Mouse (Mus musculus): ENCODE results near the gene Pdzd2. TPM values are rescaled to one million over a fixed set of nuclear protein-coding genes. Genes with fewer than 3 reads are reported as not detected.
A peak's percentile ranks its signal among the peaks of the same experiment; 100 is the strongest.

The Pdzd2 gene
- polyA plus RNA-seq, 1 experiment from 2014 or later = 14.5 TPM

DNA sequence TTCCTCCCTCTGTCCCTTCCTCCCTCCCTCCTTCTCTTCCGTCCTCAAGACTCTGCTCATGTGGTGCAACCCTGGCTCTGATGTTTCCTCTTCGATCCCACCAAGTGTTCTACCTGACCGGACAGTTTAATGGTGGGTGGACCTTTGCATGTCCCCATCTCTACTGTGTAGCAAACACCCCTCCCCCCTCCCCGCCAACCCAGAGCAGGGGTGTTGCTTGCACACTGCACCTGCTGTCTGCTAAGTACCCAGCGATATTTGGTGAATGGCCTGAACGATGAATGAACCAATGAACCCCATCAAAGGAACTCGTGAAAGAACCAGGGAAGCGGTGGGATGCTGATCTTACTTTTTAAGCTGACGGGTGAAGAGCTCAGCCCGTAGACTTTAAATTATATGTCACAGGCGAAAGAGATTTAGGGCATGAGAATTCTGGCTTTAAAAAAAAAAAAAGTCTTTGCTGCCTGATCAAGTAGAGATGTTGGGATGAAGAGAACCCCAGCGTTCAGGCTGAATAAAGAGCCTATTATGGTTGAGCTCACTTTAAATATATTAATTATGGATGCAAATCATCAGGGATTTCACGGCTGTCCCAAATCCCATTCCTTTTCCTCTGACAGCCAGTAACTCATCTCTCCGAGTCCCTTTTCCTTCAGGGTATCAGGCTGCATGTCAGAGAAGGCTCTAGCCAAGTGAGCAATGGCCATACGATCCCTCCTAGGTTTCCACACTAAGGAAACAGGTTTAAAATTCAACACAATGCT lies 350.8 kb downstream of the Pdzd2 start:
- Histone ChIP-seq H3K4me2 (no peak overlapping the region), H3K9ac (no peak overlapping the region), H3K9me3 (no peaks in the 10 kb centered on the region), H3K27ac (replicated peaks) (no peak overlapping the region), H3K36me3 (peaks cover 17% of the 10 kb centered on the region), H3K4me3 (no peak overlapping the region), H3K4me1 (no peaks in the 10 kb centered on the region), H3K27me3 (replicated peaks) (no peaks in the 10 kb centered on the region)
- no peak for ATAC-seq (ENCODE audit: extremely low read depth, insufficient number of reproducible peaks, low FRiP score, low TSS enrichment)
- WGBS = 83% methylated on average over 15 of the region's 15 CpGs

DNA sequence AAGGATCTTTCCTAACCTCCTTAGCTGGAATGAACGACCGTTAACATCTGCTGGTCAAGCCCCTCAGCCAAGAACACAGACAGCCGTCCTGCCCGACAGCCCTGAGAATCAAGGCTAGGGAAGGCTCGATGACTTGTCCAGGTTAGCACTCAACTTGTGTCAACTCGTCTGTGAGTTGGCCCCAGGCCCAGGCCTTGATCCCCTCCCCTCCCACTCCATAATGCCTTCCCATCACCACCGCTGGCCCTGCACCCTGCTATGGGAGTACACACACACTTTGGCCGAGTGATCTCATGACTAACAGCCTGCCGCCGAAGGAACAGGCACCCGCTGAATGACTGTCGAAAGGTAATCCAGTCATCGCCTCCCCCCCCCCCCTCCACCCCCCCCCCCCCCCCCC lies 355.0 kb downstream of the Pdzd2 start:
- peaks cover 20% of the 10 kb centered on the region for H3K36me3 ChIP-seq
- H3K27me3 ChIP-seq (replicated peaks) = no peaks in the 10 kb centered on the region
- H3K9me3 ChIP-seq = no peaks in the 10 kb centered on the region
- H3K4me3 ChIP-seq = no peak overlapping the region
- H3K4me1 ChIP-seq = no peaks in the 10 kb centered on the region
- WGBS = 52% methylated on average over 13 of the region's 13 CpGs
- H3K9ac ChIP-seq = no peak overlapping the region
- H3K27ac ChIP-seq (replicated peaks) = no peak overlapping the region
- no peak for ATAC-seq (ENCODE audit: extremely low read depth, insufficient number of reproducible peaks, low FRiP score, low TSS enrichment)
- no peak overlapping the region for H3K4me2 ChIP-seq

DNA sequence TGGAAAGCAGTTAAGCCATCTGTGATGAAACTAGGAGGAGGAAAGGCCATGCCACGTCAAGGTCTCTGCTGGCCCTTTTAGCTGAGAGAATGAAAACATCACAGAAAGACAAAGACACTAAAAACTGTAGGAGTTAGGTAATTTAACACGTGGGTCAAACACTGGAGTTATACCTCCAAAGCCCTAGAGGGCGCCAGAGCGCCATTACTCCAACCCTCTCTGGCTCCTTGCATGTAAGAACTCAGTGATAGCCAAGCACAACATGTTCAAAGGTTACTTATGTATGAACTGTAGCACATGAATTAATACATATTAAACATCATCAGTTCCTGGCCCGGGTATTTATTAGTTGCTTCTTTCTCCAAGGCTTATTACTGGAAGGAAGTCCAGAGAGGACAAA lies 359.2 kb downstream of the Pdzd2 start:
- Histone ChIP-seq H3K27me3 (replicated peaks) (no peaks in the 10 kb centered on the region), H3K4me2 (no peak overlapping the region), H3K9ac (no peak overlapping the region), H3K4me3 (no peak overlapping the region), H3K27ac (replicated peaks) (no peak overlapping the region), H3K36me3 (peaks cover 6% of the 10 kb centered on the region; the same call in 1 of the 2 replicates), H3K9me3 (no peaks in the 10 kb centered on the region), H3K4me1 (peaks cover 9% of the 10 kb centered on the region)
- no peak for ATAC-seq (ENCODE audit: extremely low read depth, insufficient number of reproducible peaks, low FRiP score, low TSS enrichment)
- WGBS = 42% methylated on average over 5 of the region's 5 CpGs

DNA sequence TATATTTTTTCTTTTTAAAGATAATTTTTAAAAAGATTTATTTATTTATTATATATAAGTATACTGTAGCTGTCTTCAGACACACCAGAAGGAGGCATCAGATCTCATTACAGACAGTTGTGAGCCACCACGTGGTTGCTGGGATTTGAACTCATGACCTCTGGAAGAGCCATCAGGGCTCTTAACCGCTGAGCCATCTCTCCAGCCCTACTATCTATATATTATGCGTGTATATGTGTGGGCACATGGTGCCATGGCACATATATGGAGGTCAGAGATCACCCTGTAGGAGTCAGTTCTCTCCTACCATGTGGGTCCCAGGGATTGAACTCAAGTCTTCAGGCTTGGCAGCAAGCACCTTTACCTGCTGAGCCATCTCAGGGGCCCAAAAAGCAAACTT lies 359.7 kb downstream of the Pdzd2 start:
- no peaks in the 10 kb centered on the region for H3K27me3 ChIP-seq (replicated peaks)
- 0 out of 2 replicates have a peak, but pooled peaks cover 5% of the 10 kb centered on the region for H3K36me3 ChIP-seq
- H3K4me2 ChIP-seq = no peak overlapping the region
- H3K9me3 ChIP-seq = no peaks in the 10 kb centered on the region
- H3K4me1 ChIP-seq = peaks cover 14% of the 10 kb centered on the region
- H3K9ac ChIP-seq = no peak overlapping the region
- ATAC-seq (ENCODE audit: extremely low read depth, insufficient number of reproducible peaks, low FRiP score, low TSS enrichment) = no peak
- WGBS = 81% methylated on average over 3 of the region's 3 CpGs
- no peak overlapping the region for H3K27ac ChIP-seq (replicated peaks)
- H3K4me3 ChIP-seq = no peak overlapping the region

DNA sequence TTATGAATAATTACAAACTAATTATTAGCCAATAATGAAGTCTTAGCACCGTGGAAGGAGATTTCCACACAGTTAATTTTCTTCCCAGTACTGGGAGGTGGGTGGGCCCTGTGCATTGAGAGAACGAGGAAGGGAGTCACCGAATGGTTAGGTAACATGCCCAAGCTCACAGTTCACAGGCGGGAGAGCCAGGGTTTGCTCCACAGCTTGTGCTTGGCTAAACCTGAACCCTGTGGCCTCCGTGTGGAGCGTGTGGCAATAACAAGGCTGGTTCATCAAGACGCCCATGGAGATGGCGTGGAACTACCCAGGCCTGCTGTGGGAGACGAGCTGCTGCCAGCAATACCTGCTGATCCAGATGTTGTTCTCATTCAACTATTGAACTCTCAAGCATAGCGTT lies 361.9 kb downstream of the Pdzd2 start:
- ATAC-seq (ENCODE audit: extremely low read depth, insufficient number of reproducible peaks, low FRiP score, low TSS enrichment) = no peak
- no peaks in the 10 kb centered on the region for H3K9me3 ChIP-seq
- 87% methylated on average over 10 of the region's 10 CpGs for WGBS
- no peak overlapping the region for H3K4me2 ChIP-seq
- H3K4me3 ChIP-seq = no peak overlapping the region
- H3K27me3 ChIP-seq (replicated peaks) = peaks cover 4% of the 10 kb centered on the region; the same call in 1 of the 2 replicates
- H3K4me1 ChIP-seq = peaks cover 18% of the 10 kb centered on the region
- no peak overlapping the region for H3K27ac ChIP-seq (replicated peaks)
- H3K36me3 ChIP-seq = peaks cover 26% of the 10 kb centered on the region
- no peak overlapping the region for H3K9ac ChIP-seq

DNA sequence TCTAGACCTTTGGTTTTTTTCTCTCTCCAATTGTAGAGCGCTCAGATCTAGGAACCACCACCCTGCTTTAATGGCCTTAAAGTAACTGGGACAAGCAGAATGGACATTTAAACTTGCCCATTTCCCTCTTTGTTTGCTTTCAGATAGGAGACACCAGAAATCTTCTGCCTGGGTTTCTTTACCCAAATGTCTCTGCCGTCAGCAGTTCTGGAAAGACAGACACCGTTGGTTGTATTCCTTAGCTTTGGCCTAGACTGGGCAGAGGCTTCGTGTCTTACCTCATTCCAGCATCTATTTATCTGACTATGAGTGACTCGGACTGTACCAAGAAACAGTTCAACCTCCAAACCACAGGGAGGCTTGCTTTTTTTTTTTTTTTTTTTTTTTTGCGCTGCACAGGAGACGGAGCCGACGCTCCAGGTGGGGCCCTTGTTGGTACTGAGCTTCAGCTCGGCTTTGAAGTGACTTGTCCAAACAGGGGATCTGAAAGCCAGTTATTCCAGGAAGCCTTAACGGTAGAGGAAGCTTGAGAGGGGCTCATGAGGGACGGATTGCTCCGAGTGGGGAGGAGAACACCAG lies 363.1 kb downstream of the Pdzd2 start:
- Histone ChIP-seq H3K36me3 (peaks cover 35% of the 10 kb centered on the region), H3K27me3 (replicated peaks) (peaks cover 4% of the 10 kb centered on the region; the same call in 1 of the 2 replicates), H3K27ac (replicated peaks) (no peak overlapping the region), H3K9me3 (no peaks in the 10 kb centered on the region), H3K4me1 (peaks cover 18% of the 10 kb centered on the region), H3K9ac (peak overlapping the region; percentile 56; the same call in 1 of the 2 replicates), H3K4me3 (no peak overlapping the region), H3K4me2 (peak overlapping the region; percentile 70)
- no peak for ATAC-seq (ENCODE audit: extremely low read depth, insufficient number of reproducible peaks, low FRiP score, low TSS enrichment)
- WGBS = 51% methylated on average over 13 of the region's 13 CpGs

DNA sequence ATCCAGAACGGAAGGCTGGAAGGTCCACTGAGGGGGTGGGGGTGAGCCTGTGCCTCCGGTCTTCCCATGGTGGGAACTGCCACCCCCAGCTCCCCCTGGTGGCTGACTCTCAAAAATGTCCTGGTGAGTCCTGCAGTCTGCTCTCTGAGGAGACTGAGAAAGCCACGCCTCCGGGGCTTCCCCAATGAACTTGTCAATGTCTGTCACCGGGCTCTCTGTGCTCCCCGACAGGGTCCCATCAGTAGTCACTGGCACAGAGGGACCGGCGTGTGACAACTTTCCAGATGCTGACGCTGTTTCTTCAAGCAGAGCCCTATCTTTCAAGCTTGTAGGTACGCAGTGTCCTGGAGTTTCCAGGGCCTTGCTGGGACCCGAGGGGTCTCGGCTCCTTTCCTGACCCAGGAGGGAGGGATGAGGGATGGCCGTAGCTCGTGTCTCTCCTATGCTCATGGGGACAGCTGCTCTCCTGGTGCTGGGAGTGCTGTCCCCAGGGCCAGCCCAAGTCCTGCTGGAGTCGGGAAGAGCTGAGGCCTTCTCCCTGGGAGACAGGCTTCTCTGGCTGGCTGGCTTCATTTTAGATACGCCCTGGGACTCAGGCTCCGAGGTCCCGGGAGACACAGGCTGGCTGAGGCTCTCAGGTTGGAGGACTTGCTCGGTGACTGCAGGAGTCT lies 363.9 kb downstream of the Pdzd2 start:
- WGBS = 3% methylated on average over 19 of the region's 19 CpGs
- Histone ChIP-seq H3K9me3 (no peaks in the 10 kb centered on the region), H3K4me3 (peak overlapping the region; percentile 37), H3K27me3 (replicated peaks) (peaks cover 4% of the 10 kb centered on the region; the same call in 1 of the 2 replicates), H3K36me3 (peaks cover 34% of the 10 kb centered on the region), H3K9ac (peak overlapping the region; percentile 69), H3K4me2 (peak overlapping the region; percentile 70), H3K4me1 (peaks cover 21% of the 10 kb centered on the region), H3K27ac (replicated peaks) (peak overlapping the region; percentile 26; the same call in 1 of the 2 replicates)
- ATAC-seq (ENCODE audit: extremely low read depth, insufficient number of reproducible peaks, low FRiP score, low TSS enrichment) = peak; percentile 65

DNA sequence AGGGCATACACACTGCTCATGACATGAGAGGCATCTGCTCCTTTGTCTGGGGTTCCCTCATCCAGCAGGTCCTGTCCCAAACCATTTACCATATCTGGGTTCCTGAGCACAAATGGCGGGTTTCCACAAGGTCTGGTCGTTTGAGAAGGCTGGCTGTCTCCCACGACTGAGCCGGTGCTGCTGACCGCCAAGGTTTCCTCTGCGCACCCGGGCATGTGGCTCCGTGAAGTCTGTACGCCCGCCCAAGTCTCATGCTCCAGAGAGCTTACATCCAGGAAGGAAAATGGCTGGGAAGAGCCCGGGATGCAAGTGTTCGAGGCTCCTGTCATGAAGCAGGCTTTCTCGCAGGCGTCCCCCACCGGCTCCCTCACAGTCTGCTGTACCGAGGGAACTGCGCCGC lies 364.8 kb downstream of the Pdzd2 start:
- Histone ChIP-seq H3K27ac (replicated peaks) (peak overlapping the region; percentile 59; the same call in 1 of the 2 replicates), H3K27me3 (replicated peaks) (peaks cover 4% of the 10 kb centered on the region; the same call in 1 of the 2 replicates), H3K4me3 (peak overlapping the region; percentile 37), H3K36me3 (peaks cover 30% of the 10 kb centered on the region), H3K4me1 (peaks cover 21% of the 10 kb centered on the region), H3K4me2 (peak overlapping the region; percentile 70), H3K9me3 (no peaks in the 10 kb centered on the region), H3K9ac (peak overlapping the region; percentile 69)
- ATAC-seq (ENCODE audit: extremely low read depth, insufficient number of reproducible peaks, low FRiP score, low TSS enrichment) = no peak
- 50% methylated on average over 18 of the region's 18 CpGs for WGBS

DNA sequence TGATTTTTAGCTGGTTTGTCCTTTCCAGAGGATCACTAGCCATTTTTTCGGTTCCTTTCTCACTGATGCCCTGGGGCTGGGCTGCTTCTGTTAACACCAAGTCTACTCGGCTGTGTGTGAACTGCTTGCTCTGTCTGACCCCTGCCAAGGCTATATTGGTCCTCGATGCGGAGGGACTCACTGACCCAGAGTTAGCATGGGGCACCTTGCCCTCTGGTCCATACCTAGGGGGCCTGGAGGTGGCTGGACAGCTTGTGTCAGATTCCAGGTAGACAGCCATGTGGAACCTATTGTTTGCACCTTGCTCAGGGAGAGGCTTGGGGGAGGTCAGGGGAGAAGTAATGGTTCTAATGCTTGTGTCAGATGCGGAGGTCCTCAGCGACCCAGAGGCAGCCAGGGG lies 365.8 kb downstream of the Pdzd2 start:
- H3K27ac ChIP-seq (replicated peaks) = no peak overlapping the region
- H3K4me2 ChIP-seq = no peak overlapping the region
- peaks cover 30% of the 10 kb centered on the region for H3K36me3 ChIP-seq
- no peak for ATAC-seq (ENCODE audit: extremely low read depth, insufficient number of reproducible peaks, low FRiP score, low TSS enrichment)
- no peak overlapping the region for H3K9ac ChIP-seq
- no peak overlapping the region for H3K4me3 ChIP-seq
- H3K4me1 ChIP-seq = peaks cover 21% of the 10 kb centered on the region
- no peaks in the 10 kb centered on the region for H3K9me3 ChIP-seq
- peaks cover 4% of the 10 kb centered on the region; the same call in 1 of the 2 replicates for H3K27me3 ChIP-seq (replicated peaks)
- 73% methylated on average over 6 of the region's 6 CpGs for WGBS

DNA sequence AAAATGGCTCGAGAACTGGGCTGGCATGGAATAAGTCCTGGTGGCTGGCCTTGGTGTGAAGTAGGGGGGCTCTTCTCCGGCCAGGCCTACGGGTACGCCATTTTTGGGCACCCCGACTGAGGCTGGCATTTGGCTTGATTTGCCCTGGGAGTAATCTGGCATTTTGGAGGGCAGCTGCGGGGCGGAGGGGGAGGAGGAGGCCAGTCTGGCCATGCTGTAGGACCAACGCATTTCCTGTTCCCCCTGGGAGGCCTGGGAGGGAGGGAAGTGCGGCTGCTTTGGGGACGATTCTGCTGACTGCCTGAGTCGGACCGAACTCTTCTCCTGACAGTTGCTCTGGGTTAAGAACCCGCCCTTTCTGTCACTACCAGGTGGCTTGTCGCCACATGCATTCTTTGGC lies 366.2 kb downstream of the Pdzd2 start:
- no peaks in the 10 kb centered on the region for H3K9me3 ChIP-seq
- H3K27ac ChIP-seq (replicated peaks) = no peak overlapping the region
- H3K4me1 ChIP-seq = peaks cover 23% of the 10 kb centered on the region
- no peak overlapping the region for H3K9ac ChIP-seq
- H3K4me2 ChIP-seq = no peak overlapping the region
- peaks cover 30% of the 10 kb centered on the region for H3K36me3 ChIP-seq
- ATAC-seq (ENCODE audit: extremely low read depth, insufficient number of reproducible peaks, low FRiP score, low TSS enrichment) = no peak
- WGBS = 75% methylated on average over 14 of the region's 14 CpGs
- H3K4me3 ChIP-seq = no peak overlapping the region
- peaks cover 4% of the 10 kb centered on the region; the same call in 1 of the 2 replicates for H3K27me3 ChIP-seq (replicated peaks)

DNA sequence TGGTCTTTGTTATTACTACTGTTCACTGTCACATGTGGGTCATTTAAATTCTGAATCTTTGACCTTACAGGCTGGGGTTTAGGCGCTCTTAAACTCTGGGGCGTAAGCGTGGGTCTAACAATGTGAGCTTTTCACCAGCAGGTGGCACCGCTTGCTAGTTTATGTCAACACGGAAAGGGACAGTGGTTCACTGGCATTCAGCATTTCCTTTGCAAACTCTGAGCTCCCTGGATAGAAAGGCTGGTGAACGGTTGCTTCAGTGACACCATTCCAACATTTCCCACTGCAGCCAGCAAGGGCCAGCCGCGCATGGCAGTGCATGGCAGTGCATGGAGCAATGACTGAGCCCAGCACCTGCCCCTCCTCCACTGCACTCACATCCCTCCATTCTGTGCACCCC lies 368.5 kb downstream of the Pdzd2 start:
- Histone ChIP-seq H3K27ac (replicated peaks) (no peak overlapping the region), H3K4me3 (no peak overlapping the region), H3K36me3 (peaks cover 30% of the 10 kb centered on the region), H3K4me2 (no peak overlapping the region), H3K4me1 (peaks cover 40% of the 10 kb centered on the region), H3K9ac (no peak overlapping the region), H3K27me3 (replicated peaks) (peaks cover 4% of the 10 kb centered on the region; the same call in 1 of the 2 replicates), H3K9me3 (no peaks in the 10 kb centered on the region)
- ATAC-seq (ENCODE audit: extremely low read depth, insufficient number of reproducible peaks, low FRiP score, low TSS enrichment) = no peak
- WGBS = 6% methylated on average over 8 of the region's 8 CpGs

Data from heart, embryonic 13.5 days (tissue).